Mouse (Mus musculus): ENCODE results near the gene Olfr849.

Gene Olfr849

DNA sequence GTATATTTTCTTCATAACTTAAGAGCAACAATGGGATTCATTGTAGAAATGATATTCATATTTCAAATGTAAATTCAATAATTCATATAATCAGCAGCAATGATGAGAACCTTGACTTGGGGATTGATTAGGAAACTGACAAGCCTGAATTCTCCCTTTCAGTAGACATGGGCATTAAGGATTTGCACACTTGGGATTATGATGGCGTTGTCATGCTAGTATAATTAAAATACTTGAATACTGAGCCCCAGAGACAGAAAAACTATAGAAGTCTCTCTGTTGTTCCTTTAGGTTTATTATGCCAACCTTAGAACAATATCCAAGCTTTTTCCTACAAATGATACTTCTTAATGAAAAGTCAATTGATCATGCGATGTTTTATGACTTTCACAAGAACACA is at the start of gene Olfr849:
TSS of gene Olfr849 (plus strand) at position 301 of the 400 bp plus-strand sequence.
- DNase-seq, result no peak

DNA sequence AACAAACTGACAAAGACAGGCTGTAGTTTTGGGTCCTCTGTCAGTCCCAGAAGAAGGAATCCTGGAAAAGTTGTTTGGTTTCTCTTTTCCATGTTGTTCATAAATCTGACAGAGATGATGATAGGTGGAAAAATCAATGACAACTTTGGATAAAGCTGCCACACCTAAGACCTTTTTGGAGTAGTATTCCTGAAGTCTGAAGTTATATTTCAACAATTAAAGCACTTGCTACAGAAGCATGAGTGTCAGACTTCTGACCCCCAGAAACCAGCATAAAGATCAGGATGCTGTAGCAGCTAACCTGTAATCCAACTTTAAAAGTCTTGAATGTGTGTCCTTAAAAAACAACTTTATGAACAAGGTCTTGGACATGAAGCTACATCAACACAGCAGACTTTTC is 38.1 kb downstream of the Olfr849 start, which contains the start of gene Olfr850:
TSS of gene Olfr850 (minus strand) at position 101 of the 400 bp plus-strand sequence.
- no peak for DNase-seq

DNA sequence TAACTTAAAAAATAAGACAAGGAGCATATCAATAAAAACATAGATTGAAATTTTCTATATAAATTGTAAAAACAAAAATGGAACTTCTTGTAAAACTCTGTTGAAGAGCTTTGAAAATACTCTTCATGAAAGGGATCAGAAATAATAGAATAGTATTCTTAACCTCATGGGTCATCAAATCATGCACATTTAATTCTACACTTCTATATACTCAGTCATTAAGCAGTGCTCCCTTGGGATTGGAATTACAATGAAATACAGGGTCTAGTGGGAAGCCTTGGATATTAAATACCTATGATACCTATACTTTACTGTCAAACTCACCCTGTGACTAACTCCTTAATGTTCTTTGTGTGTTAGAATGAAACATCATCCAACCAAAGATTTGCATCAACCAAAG is 52.9 kb downstream of the Olfr849 start, which contains the start of gene Olfr851:
TSS of gene Olfr851 (plus strand) at position 301 of the 400 bp plus-strand sequence.
- no peak for DNase-seq

All from cerebellum, adult 8-10 months (tissue).